Mouse (Mus musculus) stomach, postnatal 0 days (tissue): ENCODE results near the gene Actn1. TPM values are rescaled to one million over a fixed set of nuclear protein-coding genes. Genes with fewer than 3 reads are reported as not detected.
A peak's percentile ranks its signal among the peaks of the same experiment; 100 is the strongest.

Experiments used
- ATAC-seq: fragments of 200-750 bp; cut with Nextera tagmentation; 2 replicates; pipeline ENCODE4 v1.8.0; 2017; ENCODE audit not compliant: low FRiP score, low TSS enrichment
- DNase-seq: peaks from one replicate; pipeline ENCODE4 v3.0.0-alpha.2; 2016; ENCODE audit warnings: low spot score
- H3K27ac ChIP-seq: fragments of 300-500 bp; sonication (generic); replicated peaks from 2 replicates; pipeline ENCODE4 v1.5.1; 2014; ENCODE audit warnings: mild to moderate bottlenecking, control low read depth
- H3K27me3 ChIP-seq: fragments of 300-500 bp; sonication (generic); 2 replicates; pipeline ENCODE4 v1.6.1; 2014; ENCODE audit warnings: low read length; ENCODE audit not compliant: control insufficient read depth, insufficient read depth
- H3K36me3 ChIP-seq: fragments of 300-500 bp; sonication (generic); 2 replicates; pipeline ENCODE4 v1.6.1; 2014; ENCODE audit warnings: low read length, mixed read lengths; ENCODE audit not compliant: control insufficient read depth, insufficient read depth
- H3K4me1 ChIP-seq: fragments of 300-500 bp; sonication (generic); replicated peaks from 2 replicates; pipeline ENCODE4 v1.6.1; 2014; ENCODE audit warnings: antibody characterized with exemption; ENCODE audit not compliant: control insufficient read depth, insufficient read depth
- H3K4me2 ChIP-seq: fragments of 300-500 bp; sonication (generic); replicated peaks from 2 replicates; pipeline ENCODE4 v1.6.1; 2014; ENCODE audit warnings: low read depth, mild to moderate bottlenecking, control low read depth, moderate library complexity
- H3K4me3 ChIP-seq: fragments of 300-500 bp; sonication (generic); 2 replicates; pipeline ENCODE4 v1.5.1; 2014; ENCODE audit warnings: low read depth, low read length, control low read depth
- H3K9ac ChIP-seq: fragments of 300-500 bp; sonication (generic); 2 replicates; pipeline ENCODE4 v1.6.1; 2014; ENCODE audit warnings: mild to moderate bottlenecking, low read length, control low read depth, mixed read lengths
- H3K9me3 ChIP-seq: fragments of 300-500 bp; sonication (generic); 2 replicates; pipeline ENCODE4 v1.6.1; 2016; ENCODE audit warnings: low read length; ENCODE audit not compliant: control insufficient read depth
- CTCF ChIP-seq: IDR thresholded peaks from 2 replicates; pipeline ENCODE4 v1.5.1; 2016; ENCODE audit warnings: antibody characterized with exemption, low read depth, mild to moderate bottlenecking, moderate library complexity
- EP300 ChIP-seq: optimal IDR thresholded peaks from 2 replicates; pipeline ENCODE3; 2016; ENCODE audit warnings: antibody characterized with exemption
- WGBS: fragments of 180-500 bp; shearing (Covaris S2); extraction: QIAGEN DNeasy Blood & Tissue Kit; methylation state at CpG from one replicate; pipeline ENCODE4 v1.1.7; 2014; 5-methylcytosine and 5-hydroxymethylcytosine counted together
- polyA plus RNA-seq: library from polyadenylated mRNA; unstranded; fragments of >200 nt; fragmentation: Nextera tagmentation; extraction: Ambion mirVana; gene quantifications from 2 replicates; pipeline ENCODE4 v1.2.1, GENCODE M21; 2015

The Actn1 gene
- polyA plus RNA-seq, 1 experiment from 2014 or later: 36.8 TPM

DNA sequence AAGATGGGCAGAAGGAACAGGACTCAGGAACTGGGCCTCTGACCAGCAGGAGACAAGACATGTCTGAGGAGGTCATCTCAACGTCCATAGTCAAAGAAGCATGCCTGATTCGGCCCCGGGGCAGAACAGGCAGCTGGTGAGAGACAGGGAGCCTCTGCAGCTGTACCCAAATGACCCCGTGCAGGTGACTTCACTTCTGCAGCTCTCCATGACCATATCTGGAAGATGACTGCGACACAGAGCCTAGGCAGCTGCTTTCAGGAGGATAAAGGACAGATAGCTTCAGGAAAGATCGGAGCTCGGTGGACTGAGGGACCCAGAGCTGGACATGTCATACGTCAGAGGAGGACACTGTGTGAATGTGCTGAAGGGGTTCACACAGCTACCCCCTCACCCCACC lies 46.4 kb downstream of the Actn1 start:
- H3K4me1 ChIP-seq: peaks cover 26% of the 10 kb centered on the region
- DNase-seq (no peak), ATAC-seq (no peak)
- H3K9me3 ChIP-seq: no peaks in the 10 kb centered on the region
- no peaks in the 10 kb centered on the region for H3K36me3 ChIP-seq
- no peak overlapping the region for H3K9ac ChIP-seq
- TF ChIP-seq CTCF: no peak
- TF ChIP-seq EP300: no peak
- no peaks in the 10 kb centered on the region for H3K27me3 ChIP-seq
- no peak overlapping the region for H3K4me2 ChIP-seq
- no peak overlapping the region for H3K27ac ChIP-seq
- H3K4me3 ChIP-seq: no peak overlapping the region
- WGBS: 56% methylated on average over 8 of the region's 8 CpGs

DNA sequence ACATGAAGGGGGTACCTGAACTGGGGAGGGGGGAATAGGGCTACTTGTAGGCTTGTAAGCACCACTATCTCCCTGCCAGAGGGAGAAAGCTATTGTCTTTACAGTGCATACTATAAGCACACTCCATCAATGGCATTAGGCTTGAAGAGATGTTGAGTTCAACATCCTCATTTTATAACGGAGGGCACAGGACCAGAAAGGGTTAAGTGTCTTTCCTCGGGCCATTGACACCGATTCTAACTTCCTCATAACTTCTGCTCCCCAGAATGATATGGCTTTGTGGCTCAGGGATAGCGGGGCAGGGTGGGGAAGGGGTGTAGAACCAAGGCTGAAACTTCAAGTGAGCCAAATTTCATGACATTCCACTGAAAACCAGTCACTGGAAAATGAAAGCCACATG lies 46.9 kb downstream of the Actn1 start:
- no peaks in the 10 kb centered on the region for H3K27me3 ChIP-seq
- no peak for ATAC-seq
- H3K9ac ChIP-seq: no peak overlapping the region
- no peak for TF ChIP-seq EP300
- TF ChIP-seq CTCF: no peak
- H3K9me3 ChIP-seq: no peaks in the 10 kb centered on the region
- H3K4me2 ChIP-seq: no peak overlapping the region
- peaks cover 26% of the 10 kb centered on the region for H3K4me1 ChIP-seq
- H3K27ac ChIP-seq: no peak overlapping the region
- no peaks in the 10 kb centered on the region for H3K36me3 ChIP-seq
- WGBS: 37% methylated on average over 4 of the region's 4 CpGs
- H3K4me3 ChIP-seq: no peak overlapping the region
- DNase-seq: no peak

DNA sequence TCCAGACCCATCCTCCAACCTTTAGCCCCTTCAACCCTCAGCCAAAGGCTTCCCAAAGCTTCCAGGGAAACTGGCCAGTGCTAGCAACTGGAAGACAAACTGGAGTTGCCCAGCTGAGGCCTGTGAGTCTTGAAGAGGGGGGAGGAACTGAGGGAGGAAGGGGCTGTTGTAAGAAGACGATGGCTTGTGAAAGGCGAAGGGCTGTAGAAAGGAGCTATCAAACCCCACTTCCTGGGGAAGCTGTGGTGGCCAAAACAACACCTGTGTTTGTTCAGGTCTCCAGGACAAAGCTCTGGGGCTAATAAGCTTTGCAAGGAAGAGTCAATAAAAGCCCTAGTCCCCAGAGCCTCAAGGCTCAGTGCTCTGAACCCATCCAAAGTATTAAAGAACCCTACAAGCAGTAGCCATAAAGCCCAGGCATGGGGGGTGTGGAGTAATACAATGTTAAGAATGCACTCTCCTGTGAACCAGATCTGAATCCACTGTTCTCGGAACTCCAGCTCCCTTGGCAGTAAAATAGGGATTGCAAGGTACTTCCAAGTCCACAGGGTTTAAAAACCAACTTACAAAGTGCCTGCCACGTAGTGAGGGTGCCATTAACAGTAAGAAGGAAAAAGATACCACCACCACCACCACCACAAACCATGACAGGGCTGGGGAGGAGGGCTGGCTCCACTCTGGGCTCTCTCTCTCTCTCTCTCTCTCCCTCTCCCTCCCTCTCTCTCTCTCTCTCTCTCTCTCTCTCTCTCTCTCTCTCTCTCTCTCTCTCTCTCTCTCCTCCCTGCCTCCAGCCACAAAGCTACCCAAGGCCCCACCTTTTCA lies 49.2 kb downstream of the Actn1 start:
- DNase-seq (no peak), ATAC-seq (no peak)
- no peak overlapping the region for H3K4me2 ChIP-seq
- peaks cover 15% of the 10 kb centered on the region for H3K4me1 ChIP-seq
- H3K9ac ChIP-seq: no peak overlapping the region; the same call in 1 of the 2 replicates
- WGBS: 52% methylated on average over 4 of the region's 4 CpGs
- H3K9me3 ChIP-seq: no peaks in the 10 kb centered on the region
- peak overlapping the region; percentile 59 for H3K27ac ChIP-seq
- H3K36me3 ChIP-seq: no peaks in the 10 kb centered on the region
- TF ChIP-seq EP300 (no peak), CTCF (no peak)
- no peaks in the 10 kb centered on the region for H3K27me3 ChIP-seq
- H3K4me3 ChIP-seq: no peak overlapping the region

DNA sequence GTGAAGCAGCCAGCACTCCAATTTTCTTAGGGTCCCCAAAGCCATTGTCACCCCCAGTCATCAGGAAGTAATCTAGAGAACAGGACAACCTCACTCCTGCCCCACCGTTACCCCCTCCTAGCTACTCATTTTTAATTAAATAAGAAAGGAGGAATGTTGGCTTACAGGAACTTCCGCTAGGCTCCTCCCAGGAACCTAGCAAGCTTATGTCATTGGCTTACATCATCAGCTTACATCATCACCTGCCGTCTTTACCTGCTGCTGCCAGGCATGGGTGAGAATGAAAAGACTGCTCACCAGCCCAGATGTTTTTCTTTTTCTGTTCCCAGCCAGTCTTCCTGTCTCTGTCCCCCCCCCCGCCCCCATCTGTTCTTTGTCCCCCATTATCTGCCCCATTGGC lies 50.3 kb downstream of the Actn1 start:
- Histone ChIP-seq H3K4me1 (peaks cover 12% of the 10 kb centered on the region), H3K9me3 (no peaks in the 10 kb centered on the region), H3K4me2 (no peak overlapping the region), H3K36me3 (0 out of 2 replicates have a peak, but pooled peaks cover under 1% of the 10 kb centered on the region), H3K9ac (no peak overlapping the region), H3K27ac (peak overlapping the region; percentile 56), H3K27me3 (no peaks in the 10 kb centered on the region), H3K4me3 (no peak overlapping the region)
- ATAC-seq (peak; percentile 14; the same call in 1 of the 2 replicates), DNase-seq (no peak)
- TF ChIP-seq CTCF (no peak), EP300 (no peak)
- WGBS: 59% methylated on average over 4 of the region's 4 CpGs

DNA sequence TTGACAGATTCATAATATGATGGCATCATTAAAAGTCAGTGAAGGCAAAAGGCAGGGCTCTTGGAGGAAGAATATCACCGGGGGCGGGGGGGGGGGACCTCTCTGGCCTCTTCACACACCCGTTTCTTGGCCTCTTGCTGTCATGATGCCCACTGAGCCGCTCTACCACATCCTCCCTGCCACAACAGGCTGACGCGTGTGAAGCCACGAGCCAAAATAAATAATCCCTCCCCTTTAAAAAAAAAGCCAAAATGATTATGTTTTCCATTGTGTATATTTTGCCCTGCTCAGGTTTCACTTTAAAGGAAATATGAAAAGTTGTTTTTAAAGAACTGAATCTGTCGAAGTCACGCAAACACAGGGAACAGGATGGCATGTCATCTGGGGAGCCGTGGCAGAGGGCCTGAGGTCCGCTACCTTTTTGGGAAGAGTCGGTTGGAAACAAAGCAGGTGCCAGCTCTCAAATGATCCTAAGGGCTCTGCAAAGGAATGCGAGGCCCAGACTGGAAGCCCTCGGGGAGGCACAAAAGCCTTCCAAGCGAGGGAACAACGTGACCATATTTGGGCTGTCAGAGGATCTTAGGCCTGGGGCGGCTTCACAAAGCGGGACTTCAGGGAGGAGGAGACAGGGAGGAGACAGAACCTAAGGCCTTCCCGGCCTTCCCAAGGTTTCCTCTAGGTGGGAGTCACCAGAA lies 51.9 kb downstream of the Actn1 start:
- ATAC-seq: peak; percentile 46; the same call in 1 of the 2 replicates
- Histone ChIP-seq H3K27me3 (no peaks in the 10 kb centered on the region), H3K4me1 (peaks cover 8% of the 10 kb centered on the region), H3K9me3 (no peaks in the 10 kb centered on the region), H3K36me3 (peaks cover 8% of the 10 kb centered on the region), H3K9ac (no peak overlapping the region), H3K4me3 (no peak overlapping the region), H3K4me2 (no peak overlapping the region), H3K27ac (peak overlapping the region; percentile 81)
- TF ChIP-seq CTCF (peak; percentile 44; the same call in 1 of the 2 replicates), EP300 (no peak)
- 41% methylated on average over 19 of the region's 19 CpGs for WGBS
- DNase-seq: no peak

DNA sequence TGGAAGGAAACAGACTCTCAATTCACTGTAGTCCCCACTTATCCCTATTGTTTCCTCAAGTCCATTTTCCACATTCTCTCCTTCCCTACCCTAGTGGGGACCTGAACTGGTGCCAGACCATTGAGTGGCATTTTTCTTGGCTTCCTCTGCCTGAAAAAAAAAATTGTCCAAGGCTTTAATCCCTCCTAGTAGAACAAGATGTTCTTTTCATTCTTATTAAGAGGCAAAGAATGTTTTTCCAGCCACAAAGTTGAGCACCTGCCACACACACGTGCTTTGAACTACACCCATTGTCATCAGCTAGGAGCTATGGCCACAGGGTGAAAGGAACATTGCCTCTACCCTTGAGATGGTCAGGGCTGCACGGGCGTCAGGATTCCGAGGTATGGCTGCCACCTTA lies 56.9 kb downstream of the Actn1 start:
- no peak overlapping the region for H3K27ac ChIP-seq
- no peak overlapping the region for H3K4me2 ChIP-seq
- H3K4me1 ChIP-seq: no peaks in the 10 kb centered on the region
- H3K9me3 ChIP-seq: no peaks in the 10 kb centered on the region
- H3K27me3 ChIP-seq: no peaks in the 10 kb centered on the region
- H3K4me3 ChIP-seq: no peak overlapping the region
- 71% methylated on average over 4 of the region's 4 CpGs for WGBS
- TF ChIP-seq CTCF (no peak), EP300 (peak; percentile 76)
- DNase-seq (no peak), ATAC-seq (no peak)
- H3K36me3 ChIP-seq: peaks cover 12% of the 10 kb centered on the region
- no peak overlapping the region for H3K9ac ChIP-seq
